Mouse (Mus musculus) cerebellum, adult 2 months (tissue): ENCODE data around the gene Dapp1.

Source experiments
- CTCF ChIP-seq: fragments of 200-500 bp; IDR thresholded peaks from 2 replicates; pipeline ENCODE4 v1.5.1; 2011; ENCODE audit warnings: low read depth, mild to moderate bottlenecking, control low read depth, low read length, moderate library complexity, borderline replicate concordance; ENCODE audit not compliant: insufficient read depth
- POLR2A ChIP-seq: fragments of 200-500 bp; IDR thresholded peaks from 2 replicates; pipeline ENCODE4 v1.6.1; 2011; ENCODE audit warnings: low read length, control low read depth, borderline replicate concordance; ENCODE audit not compliant: insufficient read depth

GRCm38 (mm10) chr3:137946827-137947226, 34.5 kb downstream of the Dapp1 start:
- no peak for TF ChIP-seq CTCF
- no peak for TF ChIP-seq POLR2A
